Mouse (Mus musculus) forebrain, embryonic 10.5 days (tissue): ENCODE results near the gene Olfr1131. TPM values are rescaled to one million over a fixed set of nuclear protein-coding genes. Genes with fewer than 3 reads are reported as not detected.
"Not testable (repeated sequence)": the region's sequence is repeated elsewhere in the genome, so short reads cannot be mapped to it uniquely, and the experiment has no call there.

ENCODE experiments used
- DNase-seq: peaks from one replicate; pipeline ENCODE4 v3.0.0-alpha.2; 2017; ENCODE audit warnings: low spot score; ENCODE audit errors: extremely low spot score
- H3K27ac ChIP-seq: fragments of 300-500 bp; sonication (generic); 2 replicates; pipeline ENCODE4 v1.5.1; 2016; ENCODE audit warnings: mild to moderate bottlenecking
- H3K27me3 ChIP-seq: fragments of 300-500 bp; sonication (generic); 2 replicates; pipeline ENCODE4 v1.6.1; 2016; ENCODE audit warnings: mild to moderate bottlenecking; ENCODE audit not compliant: poor library complexity, severe bottlenecking
- H3K36me3 ChIP-seq: fragments of 300-500 bp; sonication (generic); replicated peaks from 2 replicates; pipeline ENCODE4 v1.6.1; 2016; ENCODE audit warnings: mild to moderate bottlenecking, moderate library complexity
- H3K4me1 ChIP-seq: fragments of 300-500 bp; sonication (generic); 2 replicates; pipeline ENCODE4 v1.6.1; 2016
- H3K4me3 ChIP-seq: fragments of 300-500 bp; sonication (generic); 2 replicates; pipeline ENCODE4 v1.5.1; 2016; ENCODE audit warnings: mild to moderate bottlenecking, moderate library complexity
- H3K9me3 ChIP-seq: fragments of 300-500 bp; sonication (generic); 2 replicates; pipeline ENCODE4 v1.6.1; 2016; ENCODE audit warnings: mild to moderate bottlenecking, moderate library complexity
- WGBS: fragments of 180-500 bp; shearing (Covaris S2); methylation state at CpG from one replicate; pipeline ENCODE4 v1.1.7; 2016; 5-methylcytosine and 5-hydroxymethylcytosine counted together
- polyA plus RNA-seq: library from polyadenylated mRNA; unstranded; fragments of >200 nt; fragmentation: Nextera tagmentation; extraction: Ambion mirVana; gene quantifications from 2 replicates; pipeline ENCODE4 v1.2.1, GENCODE M21; 2016

The Olfr1131 gene
- polyA plus RNA-seq = not detected in 2 replicates

DNA sequence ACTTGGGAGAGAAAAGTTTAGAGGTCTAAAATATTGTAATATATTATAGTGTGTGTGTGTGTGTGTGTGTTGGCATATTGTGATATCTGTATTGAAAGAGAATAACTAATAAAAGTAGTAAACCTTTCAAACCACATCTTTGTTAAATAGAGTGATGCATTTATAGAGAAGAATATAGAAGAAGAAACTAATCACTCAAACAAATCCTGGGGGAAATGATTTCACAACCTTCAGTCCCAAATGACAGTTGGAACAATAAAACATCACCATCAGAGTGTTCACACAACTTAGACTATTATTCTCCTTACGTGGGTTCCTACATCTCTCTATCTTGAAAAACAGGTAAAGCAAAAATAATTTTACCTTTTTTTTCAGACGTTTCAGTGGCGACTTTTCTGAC, at the start of gene Olfr1131:
Gene Olfr1131 (plus strand): TSS at position 301 of the 400 bp plus-strand sequence.
- 76% methylated on average over 3 of the region's 3 CpGs for WGBS
- no peak within 1 kb of the TSS for H3K4me3 ChIP-seq

GRCm38 (mm10) chr2:87605912-87606311, 21.0 kb upstream of the Olfr1131 start, which contains the start of gene Olfr1130:
Gene Olfr1130 (plus strand): TSS chr2:87606212.
- not testable (repeated sequence) for H3K36me3 ChIP-seq, H3K27me3 ChIP-seq, H3K4me3 ChIP-seq, H3K4me1 ChIP-seq, DNase-seq, H3K27ac ChIP-seq, H3K9me3 ChIP-seq

More for the DNA sequence above, at the start of gene Olfr1131:
- H3K4me1 ChIP-seq = no peaks in the 10 kb centered on the region
- DNase-seq = no peak
- no peaks in the 10 kb centered on the region for H3K27me3 ChIP-seq
- no peaks in the 10 kb centered on the region for H3K9me3 ChIP-seq
- no peaks in the 10 kb centered on the region for H3K36me3 ChIP-seq
- no peak within 1 kb of the TSS for H3K27ac ChIP-seq

DNA sequence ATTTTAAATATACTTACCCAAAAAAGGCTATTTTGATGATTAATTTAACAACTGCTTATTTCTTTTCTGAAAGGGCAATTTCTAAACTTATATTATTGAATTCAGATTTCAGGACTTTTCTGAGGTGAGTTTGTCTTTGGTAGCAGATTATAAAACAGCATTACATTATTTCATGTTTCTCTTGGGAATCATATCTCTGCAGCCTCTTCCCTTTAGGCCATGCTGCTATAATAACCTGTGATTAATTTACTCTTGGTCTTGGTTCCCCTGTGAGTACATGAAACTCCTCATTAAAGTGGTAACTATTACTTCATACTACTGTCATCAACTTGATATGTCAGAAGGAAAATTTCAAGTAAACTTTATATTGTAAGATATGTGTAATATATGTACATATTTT, 10.5 kb downstream of the Olfr1131 start, which contains the start of gene Olfr1132:
Gene Olfr1132 (minus strand): TSS at position 101 of the 400 bp plus-strand sequence.
- no peak within 1 kb of the TSS for H3K27ac ChIP-seq
- H3K27me3 ChIP-seq = no peaks in the 10 kb centered on the region
- no peak within 1 kb of the TSS for H3K4me3 ChIP-seq
- no peaks in the 10 kb centered on the region for H3K9me3 ChIP-seq
- H3K36me3 ChIP-seq = no peaks in the 10 kb centered on the region
- no peaks in the 10 kb centered on the region for H3K4me1 ChIP-seq
- DNase-seq = no peak

GRCm38 (mm10) chr2:87642441-87642840, 15.5 kb downstream of the Olfr1131 start:
- H3K27ac ChIP-seq = no peak overlapping the region
- no peaks in the 10 kb centered on the region for H3K36me3 ChIP-seq
- H3K4me3 ChIP-seq = no peak overlapping the region
- no peak for DNase-seq
- H3K4me1 ChIP-seq = no peaks in the 10 kb centered on the region
- no peaks in the 10 kb centered on the region for H3K27me3 ChIP-seq
- no peaks in the 10 kb centered on the region for H3K9me3 ChIP-seq

DNA sequence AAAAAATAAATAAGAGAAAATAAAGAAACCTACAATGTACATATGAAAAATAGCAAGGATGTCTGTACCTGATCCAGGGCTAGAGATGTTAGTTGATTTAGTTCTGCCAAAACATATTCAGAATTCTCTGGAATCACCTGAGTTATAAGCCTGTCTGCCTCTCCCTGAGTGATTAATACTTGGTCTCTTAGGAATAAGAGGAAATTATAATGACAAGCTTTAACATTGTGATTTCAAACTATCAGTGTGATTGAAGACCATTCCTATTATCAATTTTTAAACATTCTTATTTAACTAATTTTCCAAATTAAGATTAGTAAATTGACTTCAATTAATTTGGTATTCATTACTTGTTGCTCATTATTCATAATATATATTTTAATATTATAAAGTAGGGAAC, 20.4 kb downstream of the Olfr1131 start, which contains the start of gene Olfr1133:
Gene Olfr1133 (minus strand): TSS at position 101 of the 400 bp plus-strand sequence.
- no peak for DNase-seq
- Histone ChIP-seq H3K27me3 (no peaks in the 10 kb centered on the region), H3K36me3 (no peaks in the 10 kb centered on the region), H3K4me1 (no peaks in the 10 kb centered on the region), H3K27ac (no peak within 1 kb of the TSS), H3K9me3 (no peaks in the 10 kb centered on the region), H3K4me3 (no peak within 1 kb of the TSS)

- no peaks in the 10 kb centered on the region for H3K27me3 ChIP-seq
- H3K36me3 ChIP-seq = no peaks in the 10 kb centered on the region
- no peaks in the 10 kb centered on the region for H3K9me3 ChIP-seq
- DNase-seq = no peak
- WGBS = 95% methylated on average over 2 of the region's 2 CpGs
- H3K4me3 ChIP-seq = no peak within 1 kb of the TSS
- no peaks in the 10 kb centered on the region for H3K4me1 ChIP-seq
- no peak within 1 kb of the TSS for H3K27ac ChIP-seq
These were observed 31.5 kb downstream of the Olfr1131 start, which contains the start of gene Olfr1134 for GRCm38 (mm10) chr2:87658360-87658759. Gene Olfr1134 (minus strand): TSS chr2:87658460.

DNA sequence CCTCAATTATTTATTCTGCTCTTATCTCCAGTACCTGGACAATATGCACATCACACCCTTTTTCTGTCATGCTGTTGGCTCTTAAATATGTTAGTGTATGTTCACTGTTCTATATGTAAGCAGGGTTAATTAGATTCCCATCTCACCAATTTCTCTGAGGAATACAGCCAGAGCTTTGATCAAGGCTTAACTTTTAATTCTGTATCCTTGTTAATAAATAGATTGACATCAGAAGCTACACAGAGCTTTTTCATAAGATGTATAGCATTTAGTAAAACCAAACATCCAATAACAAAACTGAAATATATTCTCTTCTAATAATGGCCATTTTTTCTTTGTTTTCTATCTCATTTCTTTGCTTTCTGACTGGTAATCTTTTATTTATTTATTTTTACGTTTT, 46.7 kb downstream of the Olfr1131 start, which contains the start of gene Olfr1135:
Gene Olfr1135 (minus strand): TSS at position 101 of the 400 bp plus-strand sequence.
- H3K27me3 ChIP-seq = no peaks in the 10 kb centered on the region
- H3K4me1 ChIP-seq = no peaks in the 10 kb centered on the region
- H3K36me3 ChIP-seq = no peaks in the 10 kb centered on the region
- WGBS = 40% methylated on average over 1 of the region's 1 CpGs
- H3K27ac ChIP-seq = no peak within 1 kb of the TSS
- H3K9me3 ChIP-seq = no peaks in the 10 kb centered on the region
- H3K4me3 ChIP-seq = no peak within 1 kb of the TSS
- no peak for DNase-seq

Other genes with a start within 250 kb of the Olfr1131 start
- not detected in 2 replicates for gene Olfr1122, start 241.3 kb upstream of the Olfr1131 start, polyA plus RNA-seq
- gene Olfr1123, start 210.5 kb upstream of the Olfr1131 start, polyA plus RNA-seq = not detected in 2 replicates
- gene Olfr1124, start 196.8 kb upstream of the Olfr1131 start, polyA plus RNA-seq = 0.07 TPM in 1 of 2 replicates, not detected in the other
- not detected in 2 replicates for gene Olfr1126, start 173.1 kb upstream of the Olfr1131 start, polyA plus RNA-seq
- not detected in 2 replicates for gene Pramel7, start 130.0 kb upstream of the Olfr1131 start, polyA plus RNA-seq
- not detected in 2 replicates for gene Pramel6, start 120.5 kb upstream of the Olfr1131 start, polyA plus RNA-seq
- gene Olfr153, start 95.3 kb upstream of the Olfr1131 start, polyA plus RNA-seq = not detected in 2 replicates
- gene Olfr1128, start 81.6 kb upstream of the Olfr1131 start, polyA plus RNA-seq = not detected in 2 replicates
- gene Olfr1129, start 53.2 kb upstream of the Olfr1131 start, polyA plus RNA-seq = not detected in 2 replicates
- not detected in 2 replicates for gene Olfr1130, start 20.9 kb upstream of the Olfr1131 start, polyA plus RNA-seq
- gene Olfr1132, start 10.4 kb downstream of the Olfr1131 start, polyA plus RNA-seq = not detected in 2 replicates
- gene Olfr1133, start 20.3 kb downstream of the Olfr1131 start, polyA plus RNA-seq = not detected in 2 replicates
- not detected in 2 replicates for gene Olfr1134, start 31.4 kb downstream of the Olfr1131 start, polyA plus RNA-seq
- not detected in 2 replicates for gene Olfr1135, start 46.6 kb downstream of the Olfr1131 start, polyA plus RNA-seq
- gene Olfr1136, start 66.8 kb downstream of the Olfr1131 start, polyA plus RNA-seq = not detected in 2 replicates
- not detected in 2 replicates for gene Olfr1137, start 86.1 kb downstream of the Olfr1131 start, polyA plus RNA-seq
- gene Olfr1138, start 112.9 kb downstream of the Olfr1131 start, polyA plus RNA-seq = not detected in 2 replicates
- not detected in 2 replicates for gene Olfr1140, start 116.6 kb downstream of the Olfr1131 start, polyA plus RNA-seq
- gene Olfr1141, start 126.9 kb downstream of the Olfr1131 start, polyA plus RNA-seq = not detected in 2 replicates
- not detected in 2 replicates for gene Olfr152, start 152.4 kb downstream of the Olfr1131 start, polyA plus RNA-seq
- gene Olfr1143, start 173.5 kb downstream of the Olfr1131 start, polyA plus RNA-seq = not detected in 2 replicates
- gene Olfr1145, start 182.7 kb downstream of the Olfr1131 start, polyA plus RNA-seq = not detected in 2 replicates
- not detected in 2 replicates for gene Olfr1148, start 203.4 kb downstream of the Olfr1131 start, polyA plus RNA-seq
- gene Olfr1150-ps1, start 216.9 kb downstream of the Olfr1131 start, polyA plus RNA-seq = not detected in 2 replicates
- gene Olfr1151, start 228.8 kb downstream of the Olfr1131 start, polyA plus RNA-seq = not detected in 2 replicates
- gene Olfr1152, start 239.4 kb downstream of the Olfr1131 start, polyA plus RNA-seq = not detected in 2 replicates